Mouse (Mus musculus) C2C12 (cell line): ENCODE results near the gene Ggnbp2. TPM values are rescaled to one million over a fixed set of nuclear protein-coding genes. Genes with fewer than 3 reads are reported as not detected.

ENCODE experiments used
- H3K27me3 ChIP-seq: one replicate; pipeline ENCODE4 v1.6.1; 2011; ENCODE audit not compliant: control insufficient read depth, insufficient read depth, insufficient read length
- H3K36me3 ChIP-seq: one replicate; pipeline ENCODE4 v1.6.1; 2011; ENCODE audit not compliant: control insufficient read depth, insufficient read depth
- H3K4me3 ChIP-seq: one replicate; pipeline ENCODE4 v1.5.1; 2011; ENCODE audit warnings: mild to moderate bottlenecking, control low read depth; ENCODE audit not compliant: poor library complexity, insufficient read depth, severe bottlenecking
- H3K79me2 ChIP-seq: one replicate; pipeline ENCODE4 v1.6.1; 2011; ENCODE audit not compliant: control insufficient read depth, insufficient read depth
- H3K79me3 ChIP-seq: one replicate; pipeline ENCODE4 v1.6.1; 2011; ENCODE audit warnings: low read depth, control low read depth
- H3ac ChIP-seq: one replicate; pipeline ENCODE3; 2011; ENCODE audit warnings: low read depth; ENCODE audit not compliant: control insufficient read depth, insufficient read length
- CEBPB ChIP-seq: IDR thresholded peaks from one replicate; pipeline ENCODE4 v1.6.1; 2011; ENCODE audit warnings: low read depth, mild to moderate bottlenecking, control low read depth, moderate library complexity
- CTCF ChIP-seq: IDR thresholded peaks from one replicate; pipeline ENCODE4 v1.5.1; 2011; ENCODE audit not compliant: control insufficient read depth, insufficient read depth, insufficient read length
- FOSL1 ChIP-seq: IDR thresholded peaks from one replicate; pipeline ENCODE4 v1.8.0; 2011; ENCODE audit warnings: mild to moderate bottlenecking, low read length; ENCODE audit not compliant: poor library complexity, insufficient read depth, severe bottlenecking
- MAX ChIP-seq: IDR thresholded peaks from one replicate; pipeline ENCODE4 v1.6.1; 2011; ENCODE audit warnings: mild to moderate bottlenecking, control low read depth
- MYOD1 ChIP-seq: IDR thresholded peaks from one replicate; pipeline ENCODE4 v1.6.1; 2011; ENCODE audit warnings: low read depth; ENCODE audit not compliant: control insufficient read depth, insufficient read length
- MYOG ChIP-seq: IDR thresholded peaks from one replicate; pipeline ENCODE4 v1.6.1; 2011; ENCODE audit not compliant: control insufficient read depth, insufficient read length; ENCODE audit errors: extremely low read depth
- USF1 ChIP-seq: IDR thresholded peaks from one replicate; pipeline ENCODE4 v1.6.1; 2011; ENCODE audit warnings: low read depth, mild to moderate bottlenecking, control low read depth, moderate library complexity
- polyA plus RNA-seq: library from polyadenylated mRNA; unstranded; fragments of >200 nt; fragmentation: generic; extraction: Trizol; gene quantifications from one replicate; pipeline ENCODE4 v1.2.1, GENCODE M21; 2012; ENCODE audit warnings: missing spikeins

The Ggnbp2 gene
- polyA plus RNA-seq, 1 experiment: 21.1 TPM

- peak within 1 kb of the TSS; percentile 77 for H3K4me3 ChIP-seq
- peaks cover 23% of the 10 kb centered on the region for H3K79me2 ChIP-seq
- H3ac ChIP-seq: peak within 1 kb of the TSS; percentile 79
- no peaks in the 10 kb centered on the region for H3K27me3 ChIP-seq
- peaks cover 12% of the 10 kb centered on the region for H3K79me3 ChIP-seq
- H3K36me3 ChIP-seq: peaks cover 21% of the 10 kb centered on the region
- TF ChIP-seq USF1: no peak
- TF ChIP-seq CEBPB: no peak
- TF ChIP-seq MAX: peak; percentile 81
These were observed 45.6 kb upstream of the Ggnbp2 start, which contains the start of gene Znhit3 for GRCm38 (mm10) chr11:84916053-84916702. Gene Znhit3, minus strand, starts transcription at chr11:84916366.

DNA sequence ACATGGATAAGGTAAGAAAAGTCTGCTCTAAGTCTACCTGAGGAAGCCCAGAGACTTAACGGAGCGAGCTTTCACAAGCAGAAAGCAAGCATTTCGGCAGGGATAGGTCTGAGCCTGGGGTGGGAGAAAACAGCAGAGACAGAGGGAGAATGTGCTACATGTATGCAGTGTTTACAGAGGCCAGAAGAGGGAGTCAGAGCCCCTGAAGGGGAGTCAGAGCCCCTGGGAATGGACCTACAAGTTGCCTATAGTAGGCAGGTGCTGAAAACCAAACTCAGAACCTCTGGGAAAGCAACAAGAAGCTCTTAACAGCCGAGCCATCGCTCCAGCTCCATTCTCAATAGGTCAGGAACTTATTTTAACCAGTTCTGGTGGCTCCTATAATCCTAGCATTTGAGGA, 44.1 kb upstream of the Ggnbp2 start:
- H3ac ChIP-seq: no peak overlapping the region
- peaks cover 36% of the 10 kb centered on the region for H3K36me3 ChIP-seq
- no peaks in the 10 kb centered on the region for H3K27me3 ChIP-seq
- TF ChIP-seq USF1: no peak
- TF ChIP-seq CTCF: no peak
- TF ChIP-seq FOSL1: no peak
- TF ChIP-seq MYOD1: no peak
- TF ChIP-seq MYOG: no peak
- TF ChIP-seq MAX: no peak
- TF ChIP-seq CEBPB: no peak
- H3K79me2 ChIP-seq: peaks cover 23% of the 10 kb centered on the region
- peaks cover 12% of the 10 kb centered on the region for H3K79me3 ChIP-seq
- no peak overlapping the region for H3K4me3 ChIP-seq

GRCm38 (mm10) chr11:84910411-84910810, 39.8 kb upstream of the Ggnbp2 start:
- no peak for TF ChIP-seq MAX
- TF ChIP-seq MYOD1: peak; percentile 68
- no peak for TF ChIP-seq USF1
- no peak for TF ChIP-seq CTCF
- no peak for TF ChIP-seq MYOG
- no peak for TF ChIP-seq FOSL1
- no peak for TF ChIP-seq CEBPB
- H3K27me3 ChIP-seq: no peaks in the 10 kb centered on the region
- no peak overlapping the region for H3ac ChIP-seq
- no peak overlapping the region for H3K4me3 ChIP-seq
- H3K36me3 ChIP-seq: peaks cover 72% of the 10 kb centered on the region
- peaks cover 6% of the 10 kb centered on the region for H3K79me3 ChIP-seq
- H3K79me2 ChIP-seq: peaks cover 15% of the 10 kb centered on the region

GRCm38 (mm10) chr11:84908480-84908879, 37.9 kb upstream of the Ggnbp2 start:
- H3K27me3 ChIP-seq: no peaks in the 10 kb centered on the region
- H3ac ChIP-seq: no peak overlapping the region
- H3K79me3 ChIP-seq: no peaks in the 10 kb centered on the region
- H3K79me2 ChIP-seq: no peaks in the 10 kb centered on the region
- H3K4me3 ChIP-seq: no peak overlapping the region
- TF ChIP-seq CTCF (no peak), CEBPB (no peak), MYOG (no peak), MAX (no peak), USF1 (no peak), FOSL1 (no peak), MYOD1 (no peak)
- H3K36me3 ChIP-seq: peaks cover 89% of the 10 kb centered on the region

DNA sequence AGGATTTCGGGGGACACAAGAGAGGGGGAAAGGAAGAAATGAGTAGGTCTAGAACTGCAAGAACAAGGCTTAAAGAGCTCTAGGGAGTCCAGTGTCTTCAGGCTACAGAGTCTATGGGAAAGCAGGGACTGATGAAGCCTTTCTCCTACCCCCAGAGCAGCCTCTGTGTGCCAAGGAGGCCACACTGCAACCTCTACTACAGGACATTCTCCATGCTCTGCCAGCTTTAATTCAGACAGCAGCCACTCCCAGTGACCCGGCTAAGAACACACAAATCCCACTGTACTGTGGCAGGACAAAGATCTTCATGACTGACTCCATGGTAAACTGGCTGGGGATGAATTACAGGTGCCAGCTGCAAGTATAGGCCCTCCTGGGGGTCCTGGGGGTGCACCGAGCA, 36.5 kb upstream of the Ggnbp2 start:
- Histone ChIP-seq H3ac (no peak overlapping the region), H3K27me3 (no peaks in the 10 kb centered on the region), H3K36me3 (peaks cover 90% of the 10 kb centered on the region), H3K4me3 (no peak overlapping the region), H3K79me3 (no peaks in the 10 kb centered on the region), H3K79me2 (no peaks in the 10 kb centered on the region)
- TF ChIP-seq MAX (no peak), MYOD1 (no peak), CTCF (no peak), CEBPB (no peak), MYOG (no peak), USF1 (no peak), FOSL1 (no peak)

DNA sequence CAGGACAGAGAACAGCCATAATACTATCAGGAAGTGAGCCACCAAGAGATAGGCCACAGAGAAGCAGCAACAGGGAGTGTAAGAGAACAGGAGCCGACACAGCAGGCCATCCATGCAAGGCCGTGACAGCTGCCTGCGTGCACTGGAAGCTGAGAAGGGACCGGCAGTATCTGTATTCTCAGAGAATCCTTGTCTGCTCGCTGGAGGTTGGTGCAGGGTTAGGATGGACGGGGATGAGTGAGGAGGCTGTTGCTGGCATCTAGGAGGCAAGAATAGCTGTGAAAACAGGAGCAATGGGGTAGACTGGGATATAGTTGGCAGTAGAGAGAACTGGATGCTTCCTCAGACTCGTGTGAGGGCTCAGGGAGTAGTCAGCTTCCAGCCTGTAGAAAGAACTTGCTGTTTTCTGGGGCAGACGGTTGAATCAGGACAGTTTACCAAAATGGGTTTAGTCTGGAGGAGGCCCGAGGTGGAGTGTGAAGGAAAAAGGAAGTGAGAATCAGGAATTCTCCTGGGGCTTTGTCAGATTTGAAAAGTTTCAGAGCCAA, 34.1 kb upstream of the Ggnbp2 start:
- Histone ChIP-seq H3ac (no peak overlapping the region), H3K4me3 (no peak overlapping the region), H3K79me2 (no peaks in the 10 kb centered on the region), H3K27me3 (no peaks in the 10 kb centered on the region), H3K36me3 (peaks cover 91% of the 10 kb centered on the region), H3K79me3 (no peaks in the 10 kb centered on the region)
- TF ChIP-seq MAX: no peak
- TF ChIP-seq CEBPB: no peak
- TF ChIP-seq MYOG: no peak
- TF ChIP-seq FOSL1: no peak
- TF ChIP-seq MYOD1: no peak
- TF ChIP-seq CTCF: no peak
- TF ChIP-seq USF1: no peak
